Mouse (Mus musculus) CH12.LX (cell line): Measurements from ENCODE around the gene Hunk.

Experiments used
- CTCF ChIP-seq, 2 experiments: IDR thresholded peaks in 1 of 2; conservative IDR thresholded peaks in 1 of 2; 2 replicates each; pipeline ENCODE4 v1.5.1; 2011 to 2012; ENCODE audit warnings: low read depth in 2 of 2, low read length in 2 of 2, improper control_type of control experiment in 1 of 2, inconsistent platforms in 1 of 2, mild to moderate bottlenecking in 1 of 2, moderate library complexity in 1 of 2
- ELF1 ChIP-seq: IDR thresholded peaks from 2 replicates; pipeline ENCODE4 v1.6.1; 2014; ENCODE audit warnings: low read depth, mild to moderate bottlenecking, inconsistent platforms, low read length, improper control_type of control experiment
- EP300 ChIP-seq: IDR thresholded peaks from 2 replicates; pipeline ENCODE4 v1.6.1; 2011; ENCODE audit warnings: low read length, improper control_type of control experiment
- GABPA ChIP-seq: IDR thresholded peaks from 2 replicates; pipeline ENCODE4 v1.6.1; 2012; ENCODE audit warnings: low read depth, low read length, improper control_type of control experiment, inconsistent platforms; ENCODE audit not compliant: insufficient replicate concordance
- JUN ChIP-seq: IDR thresholded peaks from 2 replicates; pipeline ENCODE4 v1.6.1; 2011; ENCODE audit warnings: low read depth, mild to moderate bottlenecking, low read length, improper control_type of control experiment, moderate library complexity; ENCODE audit not compliant: insufficient read depth
- MAFK ChIP-seq: IDR thresholded peaks from 2 replicates; pipeline ENCODE4 v1.6.1; 2011; ENCODE audit warnings: low read length, improper control_type of control experiment; ENCODE audit not compliant: insufficient replicate concordance
- NELFE ChIP-seq: IDR thresholded peaks from 2 replicates; pipeline ENCODE4 v1.6.1; 2011; ENCODE audit warnings: low read depth, low read length, improper control_type of control experiment
- NRF1 ChIP-seq: IDR thresholded peaks from 2 replicates; pipeline ENCODE4 v1.6.1; 2014; ENCODE audit warnings: low read depth, mild to moderate bottlenecking, inconsistent platforms, low read length, improper control_type of control experiment, moderate library complexity
- PAX5 ChIP-seq: IDR thresholded peaks from 2 replicates; pipeline ENCODE4 v1.6.1; 2012; ENCODE audit warnings: low read length, inconsistent platforms, mixed read lengths
- POLR2A ChIP-seq: IDR thresholded peaks from 2 replicates; pipeline ENCODE4 v1.6.1; 2011; ENCODE audit warnings: low read depth, mild to moderate bottlenecking, improper control_type of control experiment, low read length
- POLR2AphosphoS2 ChIP-seq: IDR thresholded peaks from 2 replicates; pipeline ENCODE4 v1.6.1; 2011; ENCODE audit warnings: low read depth, low read length, improper control_type of control experiment
- TCF12 ChIP-seq: IDR thresholded peaks from 2 replicates; pipeline ENCODE4 v1.6.1; 2014; ENCODE audit warnings: low read depth, mild to moderate bottlenecking, inconsistent platforms, low read length, improper control_type of control experiment
- ZMIZ1 ChIP-seq: IDR thresholded peaks from 2 replicates; pipeline ENCODE4 v1.6.1; 2012; ENCODE audit warnings: low read depth, mild to moderate bottlenecking, inconsistent platforms, low read length, improper control_type of control experiment
- ZNF384 ChIP-seq: IDR thresholded peaks from 2 replicates; pipeline ENCODE4 v1.6.1; 2012; ENCODE audit warnings: low read depth, low read length, improper control_type of control experiment, inconsistent platforms

- no peak for TF ChIP-seq ZNF384
- TF ChIP-seq GABPA, result no peak
- TF ChIP-seq ZMIZ1, result no peak
- TF ChIP-seq CTCF (conservative IDR thresholded peaks at IDR 0.05 in 1 of 2, IDR thresholded peaks at IDR 0.05 in 1 of 2; ENCODE audit: low read depth in 2 of 2, low read length in 2 of 2), result no peak
- TF ChIP-seq POLR2A, result no peak
- TF ChIP-seq TCF12, result no peak
- no peak for TF ChIP-seq PAX5
- no peak for TF ChIP-seq POLR2AphosphoS2
- TF ChIP-seq NRF1, result no peak
- TF ChIP-seq NELFE, result no peak
- no peak for TF ChIP-seq MAFK
- TF ChIP-seq JUN, result no peak
- no peak for TF ChIP-seq EP300
- TF ChIP-seq ELF1, result no peak
These were observed 16.5 kb downstream of the Hunk start for GRCm38 (mm10) chr16:90402292-90402691.
